Mouse (Mus musculus): Measurements from ENCODE around the gene Tmcc2. TPM values are rescaled to one million over a fixed set of nuclear protein-coding genes. Genes with fewer than 3 reads are reported as not detected.
"Not testable (repeated sequence)": the region's sequence is repeated elsewhere in the genome, so short reads cannot be mapped to it uniquely, and the experiment has no call there.

Gene Tmcc2
- polyA plus RNA-seq, 1 experiment: 6.0 TPM

DNA sequence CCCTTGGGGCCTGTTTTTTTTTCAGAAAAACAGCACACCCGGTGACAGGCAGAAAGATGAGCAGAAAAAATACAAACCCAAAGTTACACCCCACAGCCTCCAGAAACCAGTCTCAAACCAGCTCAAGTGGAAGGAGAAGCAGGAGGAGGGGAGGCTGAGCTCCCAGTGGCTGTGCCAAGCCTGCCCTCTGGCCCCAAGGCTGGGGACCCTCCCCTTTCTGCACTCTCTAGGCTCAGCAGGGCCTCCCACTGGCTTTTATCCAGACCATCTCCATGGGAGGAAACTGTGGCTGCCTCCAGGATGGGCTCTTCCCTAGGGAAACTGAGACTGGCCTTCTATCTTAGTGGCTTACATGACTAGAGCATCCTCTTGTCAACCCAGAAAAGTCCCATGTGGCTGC is 34.2 kb downstream of the Tmcc2 start:
- Histone ChIP-seq H3K27ac (ENCODE audit: insufficient read depth, low read depth, low read length) (no peak overlapping the region), H3K4me3 (ENCODE audit: insufficient read depth, low read depth, low read length) (no peak overlapping the region), H3K36me3 (ENCODE audit: control insufficient read depth, insufficient read depth, low read length) (no peaks in the 10 kb centered on the region), H3K4me1 (ENCODE audit: control insufficient read depth, insufficient read depth, low read length) (peaks cover 26% of the 10 kb centered on the region), H3K27me3 (replicated peaks; ENCODE audit: control insufficient read depth, insufficient read depth, low read length) (no peaks in the 10 kb centered on the region)
- DNase-seq: no peak
- no peak for TF ChIP-seq POLR2A (IDR thresholded peaks at IDR 0.05; ENCODE audit: low read depth, low read length)
- no peak for TF ChIP-seq CTCF (conservative IDR thresholded peaks at IDR 0.05; ENCODE audit: insufficient read depth, insufficient read length, low read depth, low read length)
- 76% methylated on average over 1 of the region's 1 CpGs for WGBS

DNA sequence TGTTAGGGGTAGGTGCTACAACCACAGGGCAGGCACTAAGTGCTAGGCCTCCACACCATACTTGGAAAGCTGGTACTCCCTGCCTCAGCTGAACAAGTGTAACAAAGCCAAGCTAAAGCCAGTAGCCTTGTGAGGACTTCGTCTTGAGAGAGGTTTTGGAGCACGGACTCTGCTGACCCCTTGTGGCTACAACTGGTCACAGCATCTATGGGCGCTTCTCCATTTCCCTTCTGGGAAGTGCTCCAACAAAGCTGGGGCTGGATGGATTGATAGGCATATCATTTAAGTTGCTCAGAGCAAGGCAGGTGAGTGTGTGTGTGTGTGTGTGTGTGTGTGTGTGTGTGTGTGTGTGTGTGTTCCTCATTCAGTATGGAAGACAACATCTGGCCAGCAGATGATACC is 35.2 kb downstream of the Tmcc2 start:
- TF ChIP-seq POLR2A (IDR thresholded peaks at IDR 0.05; ENCODE audit: low read depth, low read length) (no peak), CTCF (conservative IDR thresholded peaks at IDR 0.05; ENCODE audit: insufficient read depth, insufficient read length, low read depth, low read length) (peak; percentile 99)
- 3% methylated on average over 3 of the region's 3 CpGs for WGBS
- Histone ChIP-seq H3K36me3 (ENCODE audit: control insufficient read depth, insufficient read depth, low read length) (no peaks in the 10 kb centered on the region), H3K4me1 (ENCODE audit: control insufficient read depth, insufficient read depth, low read length) (peaks cover 26% of the 10 kb centered on the region), H3K27ac (ENCODE audit: insufficient read depth, low read depth, low read length) (peak overlapping the region; percentile 61), H3K4me3 (ENCODE audit: insufficient read depth, low read depth, low read length) (no peak overlapping the region), H3K27me3 (replicated peaks; ENCODE audit: control insufficient read depth, insufficient read depth, low read length) (no peaks in the 10 kb centered on the region)
- peak; percentile 93 for DNase-seq

DNA sequence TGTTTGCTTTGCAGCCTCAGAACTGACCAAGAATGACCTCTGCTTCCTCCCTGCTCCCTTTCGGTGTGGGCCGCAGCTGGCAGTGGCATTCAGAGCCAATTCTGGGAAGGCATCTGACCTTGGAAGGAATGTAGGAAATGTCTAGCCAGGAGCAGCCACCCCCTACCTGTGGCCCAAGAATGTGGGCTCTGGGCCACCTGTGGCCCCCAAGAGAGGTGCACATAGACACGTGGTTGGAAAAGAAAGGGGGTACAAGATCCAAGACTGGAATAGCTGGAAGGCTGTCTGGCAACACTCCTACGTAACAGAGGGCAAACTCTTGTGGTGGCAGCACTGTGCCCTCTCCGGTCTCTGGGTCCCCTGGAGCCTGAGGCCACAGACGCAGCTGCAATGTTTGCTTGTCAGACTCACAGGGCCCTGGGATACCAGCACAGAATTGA is 35.9 kb downstream of the Tmcc2 start:
- no peaks in the 10 kb centered on the region for H3K36me3 ChIP-seq (ENCODE audit: control insufficient read depth, insufficient read depth, low read length)
- DNase-seq: peak; percentile 96
- peak overlapping the region; percentile 79 for H3K27ac ChIP-seq (ENCODE audit: insufficient read depth, low read depth, low read length)
- peaks cover 26% of the 10 kb centered on the region for H3K4me1 ChIP-seq (ENCODE audit: control insufficient read depth, insufficient read depth, low read length)
- no peak overlapping the region for H3K4me3 ChIP-seq (ENCODE audit: insufficient read depth, low read depth, low read length)
- TF ChIP-seq CTCF (conservative IDR thresholded peaks at IDR 0.05; ENCODE audit: insufficient read depth, insufficient read length, low read depth, low read length): no peak
- 13% methylated on average over 6 of the region's 6 CpGs for WGBS
- no peaks in the 10 kb centered on the region for H3K27me3 ChIP-seq (replicated peaks; ENCODE audit: control insufficient read depth, insufficient read depth, low read length)

DNA sequence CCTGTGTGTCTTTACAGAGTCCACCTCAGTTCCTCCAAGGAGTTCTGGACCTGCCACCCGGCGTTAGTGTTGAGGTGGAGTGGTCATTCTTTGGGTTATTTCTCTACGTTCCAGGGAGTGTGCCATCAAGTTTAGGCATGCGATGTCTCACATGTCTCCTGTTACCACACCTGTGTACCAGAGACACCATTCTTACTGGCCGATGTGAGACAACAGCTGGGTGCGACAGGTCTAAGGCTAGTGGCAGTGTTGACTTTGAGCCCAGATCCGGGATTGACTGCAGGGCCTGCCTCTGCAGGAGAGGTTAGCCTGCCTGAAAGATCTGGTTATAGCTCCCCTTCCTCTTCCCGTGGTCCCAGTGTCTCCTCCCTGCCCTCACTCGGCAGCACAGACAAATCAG is 36.8 kb downstream of the Tmcc2 start:
- TF ChIP-seq CTCF (conservative IDR thresholded peaks at IDR 0.05; ENCODE audit: insufficient read depth, insufficient read length, low read depth, low read length) (no peak), POLR2A (IDR thresholded peaks at IDR 0.05; ENCODE audit: low read depth, low read length) (no peak)
- H3K27me3 ChIP-seq (replicated peaks; ENCODE audit: control insufficient read depth, insufficient read depth, low read length): no peaks in the 10 kb centered on the region
- H3K36me3 ChIP-seq (ENCODE audit: control insufficient read depth, insufficient read depth, low read length): no peaks in the 10 kb centered on the region
- peaks cover 26% of the 10 kb centered on the region for H3K4me1 ChIP-seq (ENCODE audit: control insufficient read depth, insufficient read depth, low read length)
- peak overlapping the region; percentile 79 for H3K27ac ChIP-seq (ENCODE audit: insufficient read depth, low read depth, low read length)
- H3K4me3 ChIP-seq (ENCODE audit: insufficient read depth, low read depth, low read length): no peak overlapping the region
- 64% methylated on average over 9 of the region's 9 CpGs for WGBS
- DNase-seq: no peak

DNA sequence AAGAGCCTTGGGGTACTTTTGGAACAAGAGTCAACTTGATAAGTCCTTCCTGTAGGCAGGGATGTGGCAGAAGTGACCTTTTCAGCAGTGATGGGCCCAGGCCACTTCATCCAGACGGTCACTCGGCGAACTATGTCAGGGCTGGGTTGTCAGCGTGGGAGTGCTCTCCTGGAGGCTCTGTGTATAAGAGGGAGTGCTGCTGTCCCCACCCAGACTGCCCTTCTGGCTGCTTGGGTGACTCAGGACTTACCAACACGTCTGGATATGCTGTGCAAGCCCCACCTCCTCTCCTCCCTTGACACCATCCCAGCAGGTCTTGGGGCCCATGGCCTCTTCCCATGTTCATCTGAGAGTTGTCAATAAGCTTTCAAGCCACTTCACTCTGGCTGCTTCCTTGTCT is 37.7 kb downstream of the Tmcc2 start:
- H3K4me1 ChIP-seq (ENCODE audit: control insufficient read depth, insufficient read depth, low read length): peaks cover 26% of the 10 kb centered on the region
- 40% methylated on average over 5 of the region's 5 CpGs for WGBS
- no peaks in the 10 kb centered on the region for H3K36me3 ChIP-seq (ENCODE audit: control insufficient read depth, insufficient read depth, low read length)

DNA sequence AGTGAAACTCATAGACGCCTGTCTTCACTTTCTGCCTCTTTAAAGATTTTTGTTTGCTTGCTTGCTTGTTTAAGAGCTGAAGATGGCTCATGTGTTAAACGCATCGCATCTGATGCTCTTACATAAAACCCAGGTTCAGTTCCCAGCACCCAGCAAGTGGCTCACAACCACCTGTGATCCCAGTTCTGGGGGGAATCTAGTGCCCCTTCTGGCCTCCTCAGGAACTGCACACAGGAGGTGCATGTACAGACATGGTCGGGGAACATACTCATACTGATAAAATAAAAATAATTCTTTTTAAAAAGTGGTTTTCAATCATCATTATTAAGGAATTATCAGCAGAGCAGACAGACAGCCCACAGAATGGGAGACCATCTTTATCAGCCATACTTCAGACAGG is 40.0 kb downstream of the Tmcc2 start:
- Histone ChIP-seq H3K4me1 (ENCODE audit: control insufficient read depth, insufficient read depth, low read length) (peaks cover 34% of the 10 kb centered on the region), H3K27ac (ENCODE audit: insufficient read depth, low read depth, low read length) (no peak overlapping the region), H3K4me3 (ENCODE audit: insufficient read depth, low read depth, low read length) (no peak overlapping the region), H3K27me3 (replicated peaks; ENCODE audit: control insufficient read depth, insufficient read depth, low read length) (no peaks in the 10 kb centered on the region), H3K36me3 (ENCODE audit: control insufficient read depth, insufficient read depth, low read length) (no peaks in the 10 kb centered on the region)
- no peak for DNase-seq
- 99% methylated on average over 4 of the region's 4 CpGs for WGBS
- no peak for TF ChIP-seq POLR2A (IDR thresholded peaks at IDR 0.05; ENCODE audit: low read depth, low read length)
- no peak for TF ChIP-seq CTCF (conservative IDR thresholded peaks at IDR 0.05; ENCODE audit: insufficient read depth, insufficient read length, low read depth, low read length)

More for the DNA sequence above, 37.7 kb downstream of the Tmcc2 start:
- no peak for DNase-seq
- no peak for TF ChIP-seq CTCF (conservative IDR thresholded peaks at IDR 0.05; ENCODE audit: insufficient read depth, insufficient read length, low read depth, low read length)
- no peak for TF ChIP-seq POLR2A (IDR thresholded peaks at IDR 0.05; ENCODE audit: low read depth, low read length)
- no peak overlapping the region for H3K27ac ChIP-seq (ENCODE audit: insufficient read depth, low read depth, low read length)
- no peak overlapping the region for H3K4me3 ChIP-seq (ENCODE audit: insufficient read depth, low read depth, low read length)
- no peaks in the 10 kb centered on the region for H3K27me3 ChIP-seq (replicated peaks; ENCODE audit: control insufficient read depth, insufficient read depth, low read length)

DNA sequence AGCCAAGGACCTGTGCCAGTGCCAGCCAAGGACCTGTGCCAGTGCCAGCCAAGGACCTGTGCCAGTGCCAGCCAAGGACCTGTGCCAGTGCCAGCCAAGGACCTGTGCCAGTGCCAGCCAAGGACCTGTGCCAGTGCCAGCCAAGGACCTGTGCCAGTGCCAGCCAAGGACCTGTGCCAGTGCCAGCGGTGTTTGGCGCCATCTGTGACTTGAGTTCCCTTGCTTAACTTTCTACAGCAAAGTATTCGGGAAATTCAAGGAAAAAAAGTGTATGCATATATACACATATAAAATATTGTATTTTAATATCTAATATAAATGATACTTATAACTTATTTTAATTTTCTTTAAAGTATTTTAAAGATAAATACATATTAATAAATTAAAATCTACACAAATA is 41.5 kb downstream of the Tmcc2 start:
- H3K4me1 ChIP-seq (ENCODE audit: control insufficient read depth, insufficient read depth, low read length): peaks cover 28% of the 10 kb centered on the region
- 72% methylated on average over 3 of the region's 3 CpGs for WGBS
- H3K4me3 ChIP-seq (ENCODE audit: insufficient read depth, low read depth, low read length); H3K36me3 ChIP-seq (ENCODE audit: control insufficient read depth, insufficient read depth, low read length); H3K27ac ChIP-seq (ENCODE audit: insufficient read depth, low read depth, low read length); H3K27me3 ChIP-seq (replicated peaks; ENCODE audit: control insufficient read depth, insufficient read depth, low read length): not testable (repeated sequence)
- DNase-seq: peak; percentile 68

DNA sequence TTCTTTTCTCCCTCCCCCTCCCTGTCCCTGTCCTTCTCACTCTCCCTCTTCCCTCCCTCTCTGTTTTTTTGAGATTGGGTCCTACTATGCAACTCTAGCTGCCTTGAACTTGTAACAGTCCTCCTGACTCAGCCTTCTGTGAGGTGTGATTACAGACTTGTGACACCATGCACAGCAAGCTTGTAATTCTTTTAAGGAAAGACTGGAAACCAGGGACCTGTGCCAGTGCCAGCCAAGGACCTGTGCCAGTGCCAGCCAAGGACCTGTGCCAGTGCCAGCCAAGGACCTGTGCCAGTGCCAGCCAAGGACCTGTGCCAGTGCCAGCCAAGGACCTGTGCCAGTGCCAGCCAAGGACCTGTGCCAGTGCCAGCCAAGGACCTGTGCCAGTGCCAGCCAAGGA is 42.0 kb downstream of the Tmcc2 start:
- not testable (repeated sequence) for H3K4me3 ChIP-seq (ENCODE audit: insufficient read depth, low read depth, low read length); H3K27me3 ChIP-seq (replicated peaks; ENCODE audit: control insufficient read depth, insufficient read depth, low read length); H3K36me3 ChIP-seq (ENCODE audit: control insufficient read depth, insufficient read depth, low read length)
- peaks cover 22% of the 10 kb centered on the region for H3K4me1 ChIP-seq (ENCODE audit: control insufficient read depth, insufficient read depth, low read length)
- 0 out of 2 replicates have a peak overlapping the region, but pooled peaks have one; percentile 3 for H3K27ac ChIP-seq (ENCODE audit: insufficient read depth, low read depth, low read length)
- DNase-seq: peak; percentile 77

Data from kidney, adult 2 months (tissue).